ENCODE assay signal across 9 mouse cellular contexts in the genomic region with DNA sequence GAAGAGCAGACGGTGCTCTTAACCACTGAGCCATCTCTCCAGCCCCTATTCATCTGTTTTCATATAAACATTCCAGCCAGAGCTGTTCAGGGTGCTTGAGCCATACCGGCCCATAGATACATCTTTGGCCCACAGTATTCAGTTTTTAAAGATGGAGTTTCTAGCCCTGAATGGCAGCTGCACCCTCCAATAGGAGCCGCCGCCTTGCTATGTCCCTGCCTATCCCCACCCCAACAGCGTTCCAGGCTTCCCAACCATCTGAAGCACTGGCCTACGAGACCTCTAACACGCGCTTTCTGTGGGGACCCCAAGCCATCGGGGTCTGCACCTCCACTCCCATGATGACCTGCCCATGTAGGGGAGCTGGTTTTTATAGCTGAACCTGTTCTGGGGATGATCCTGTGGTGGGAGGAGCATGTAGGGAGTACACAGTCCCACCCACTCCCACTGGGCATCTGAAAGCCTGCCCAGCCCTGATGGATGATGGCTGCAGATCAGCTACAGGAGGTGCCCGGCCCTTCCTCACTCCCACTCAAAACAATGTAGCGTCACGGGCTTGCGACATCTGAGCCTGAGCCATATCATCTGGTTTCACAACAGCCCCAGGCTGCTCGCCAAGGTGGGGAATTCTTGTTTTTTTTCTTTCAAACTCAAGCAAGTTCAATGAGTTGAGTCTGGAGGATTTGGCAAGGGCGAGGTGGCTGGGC. TPM values are rescaled to one million over a fixed set of nuclear protein-coding genes. Genes with fewer than 3 reads are reported as not detected.
DNase-seq lines count a peak whose midpoint lies in the region; ATAC-seq and TF ChIP-seq lines count a peak whose summit lies in the region.
"Had no signal": no experiment of that assay in that cellular context is flagged by ENCODE, and none has a peak within 500 bp of the region (broad histone marks: within the 10 kb centered on the region; RNA-seq: fewer than 3 reads in every experiment).

No protein-coding gene starts in this region.

- H3K4me3 ChIP-seq in liver, postnatal 0 days (ENCODE audit: low read depth, low read length) = no peak overlapping the region
- H3K4me3 ChIP-seq in liver, embryonic 12.5 days = no peak overlapping the region
- no peak overlapping the region for H3K4me3 ChIP-seq in heart, embryonic 16.5 days (ENCODE audit: low read length)
- H3K4me3 ChIP-seq in lung, embryonic 16.5 days (ENCODE audit: low read length) = no peak overlapping the region
- H3K4me3 ChIP-seq in cerebellum, adult 2 months (replicated peaks; ENCODE audit: insufficient read depth, low read depth, low read length) = no peak overlapping the region
- H3K4me3 ChIP-seq in forebrain, embryonic 15.5 days = no peak overlapping the region

- no peak for TF ChIP-seq POLR2A in cerebellum, adult 2 months (IDR thresholded peaks at IDR 0.05; ENCODE audit: borderline replicate concordance, insufficient read depth, low read length)

- H3K36me3 ChIP-seq in liver, postnatal 0 days (replicated peaks; ENCODE audit: insufficient read depth, low read length) = no peaks in the 10 kb centered on the region
- no peaks in the 10 kb centered on the region for H3K36me3 ChIP-seq in liver, embryonic 12.5 days
- H3K36me3 ChIP-seq in heart, embryonic 16.5 days (ENCODE audit: control insufficient read depth, insufficient read depth) = peaks cover 6% of the 10 kb centered on the region; the same call in 1 of the 2 replicates
- no peaks in the 10 kb centered on the region for H3K36me3 ChIP-seq in lung, embryonic 16.5 days (ENCODE audit: control insufficient read depth, insufficient read depth, low read length)
- H3K36me3 ChIP-seq in forebrain, embryonic 15.5 days = no peaks in the 10 kb centered on the region
- H3K36me3 ChIP-seq: G1E had no signal

- no peaks in the 10 kb centered on the region for H3K27me3 ChIP-seq in liver, postnatal 0 days (ENCODE audit: insufficient read depth, low read length)
- no peaks in the 10 kb centered on the region for H3K27me3 ChIP-seq in liver, embryonic 12.5 days (replicated peaks)
- no peaks in the 10 kb centered on the region for H3K27me3 ChIP-seq in heart, embryonic 16.5 days (ENCODE audit: control insufficient read depth, insufficient read depth, low read length)
- no peaks in the 10 kb centered on the region for H3K27me3 ChIP-seq in lung, embryonic 16.5 days (ENCODE audit: control insufficient read depth, insufficient read depth, low read depth, low read length)
- H3K27me3 ChIP-seq in cerebellum, adult 2 months (ENCODE audit: control insufficient read depth, insufficient read depth, low read length) = no peaks in the 10 kb centered on the region
- H3K27me3 ChIP-seq in forebrain, embryonic 15.5 days = no peaks in the 10 kb centered on the region

- H3K27ac ChIP-seq in liver, postnatal 0 days (ENCODE audit: low read depth) = no peak overlapping the region
- H3K27ac ChIP-seq in liver, embryonic 12.5 days = no peak overlapping the region
- no peak overlapping the region for H3K27ac ChIP-seq in heart, embryonic 16.5 days (ENCODE audit: low read length)
- no peak overlapping the region for H3K27ac ChIP-seq in lung, embryonic 16.5 days (ENCODE audit: low read length)
- no peak overlapping the region for H3K27ac ChIP-seq in cerebellum, adult 2 months (ENCODE audit: insufficient read depth, low read length)
- no peak overlapping the region for H3K27ac ChIP-seq in forebrain, embryonic 15.5 days (replicated peaks)

- TF ChIP-seq CTCF in liver, postnatal 0 days (IDR thresholded peaks at IDR 0.05; ENCODE audit: low read depth) = no peak
- TF ChIP-seq CTCF in cerebellum, adult 2 months (IDR thresholded peaks at IDR 0.05; ENCODE audit: borderline replicate concordance, insufficient read depth, low read depth, low read length) = no peak

- H3K4me1 ChIP-seq in liver, postnatal 0 days (ENCODE audit: insufficient read depth) = no peaks in the 10 kb centered on the region
- H3K4me1 ChIP-seq in liver, embryonic 12.5 days = no peaks in the 10 kb centered on the region
- peaks cover 7% of the 10 kb centered on the region; the same call in 1 of the 2 replicates for H3K4me1 ChIP-seq in heart, embryonic 16.5 days (ENCODE audit: control insufficient read depth, insufficient read depth, low read length)
- H3K4me1 ChIP-seq in lung, embryonic 16.5 days (replicated peaks; ENCODE audit: control insufficient read depth, insufficient read depth, low read length) = no peaks in the 10 kb centered on the region
- H3K4me1 ChIP-seq in cerebellum, adult 2 months (ENCODE audit: control insufficient read depth, insufficient read depth, low read length) = peaks cover 2% of the 10 kb centered on the region; the same call in 1 of the 2 replicates
- H3K4me1 ChIP-seq in forebrain, embryonic 15.5 days = no peaks in the 10 kb centered on the region

- ATAC-seq in liver, postnatal 0 days = peak; percentile 89
- ATAC-seq in liver, embryonic 12.5 days = no peak
- ATAC-seq in heart, embryonic 16.5 days (replicated peaks; ENCODE audit: extremely low read depth, insufficient read depth, low FRiP score) = 0 out of 2 replicates have a peak, but pooled peaks have one; percentile 39
- ATAC-seq in lung, embryonic 16.5 days (ENCODE audit: low read depth) = peak; percentile 93
- ATAC-seq in forebrain, embryonic 15.5 days (replicated peaks) = no peak

- H3K4me2 ChIP-seq in liver, postnatal 0 days (ENCODE audit: low read depth, low read length) = no peak overlapping the region
- H3K4me2 ChIP-seq in liver, embryonic 12.5 days = no peak overlapping the region
- no peak overlapping the region for H3K4me2 ChIP-seq in heart, embryonic 16.5 days (ENCODE audit: low read depth, low read length)
- H3K4me2 ChIP-seq in lung, embryonic 16.5 days (ENCODE audit: low read depth, low read length) = no peak overlapping the region
- no peak overlapping the region for H3K4me2 ChIP-seq in forebrain, embryonic 15.5 days (replicated peaks)

- 66% methylated on average over 15 of the region's 15 CpGs for WGBS in liver, postnatal 0 days (ENCODE audit: insufficient replicate concordance)
- 81% methylated on average over 15 of the region's 15 CpGs for WGBS in liver, embryonic 12.5 days (ENCODE audit: insufficient replicate concordance)
- 77% methylated on average over 15 of the region's 15 CpGs for WGBS in heart, embryonic 16.5 days
- WGBS in lung, embryonic 16.5 days = 64% methylated on average over 15 of the region's 15 CpGs
- 72% methylated on average over 15 of the region's 15 CpGs for WGBS in cerebellum, adult 2 months
- WGBS in forebrain, embryonic 15.5 days = 90% methylated on average over 15 of the region's 15 CpGs

- no peaks in the 10 kb centered on the region for H3K9me3 ChIP-seq in liver, postnatal 0 days (ENCODE audit: low read length)
- no peaks in the 10 kb centered on the region for H3K9me3 ChIP-seq in liver, embryonic 12.5 days (replicated peaks)
- H3K9me3 ChIP-seq in heart, embryonic 16.5 days (replicated peaks; ENCODE audit: control insufficient read depth, low read length) = no peaks in the 10 kb centered on the region
- H3K9me3 ChIP-seq in lung, embryonic 16.5 days (ENCODE audit: control insufficient read depth, low read length) = no peaks in the 10 kb centered on the region
- H3K9me3 ChIP-seq in forebrain, embryonic 15.5 days = no peaks in the 10 kb centered on the region

- DNase-seq in liver, postnatal 0 days = peak; percentile 73
- DNase-seq in urinary bladder, postnatal 10 days (ENCODE audit: low spot score) = peak; percentile 23
- no peak for DNase-seq in cerebellum, adult 2 months
- DNase-seq in thymus, postnatal 25 days = no peak

- H3K9ac ChIP-seq in liver, postnatal 0 days (replicated peaks) = no peak overlapping the region
- no peak overlapping the region for H3K9ac ChIP-seq in liver, embryonic 12.5 days
- no peak overlapping the region for H3K9ac ChIP-seq in heart, embryonic 16.5 days (ENCODE audit: low read length)
- no peak overlapping the region for H3K9ac ChIP-seq in lung, embryonic 16.5 days (ENCODE audit: low read length)
- no peak overlapping the region for H3K9ac ChIP-seq in forebrain, embryonic 15.5 days (replicated peaks)

- TF ChIP-seq EP300 in liver, postnatal 0 days (IDR thresholded peaks at IDR 0.05; ENCODE audit: low read depth) = peak; percentile 54

RNA-seq across cellular contexts. Expression of gene Sulf2, which starts 39.7 kb away (rescaled TPM):
- polyA plus RNA-seq in liver, postnatal 0 days (2015; fragmentation: Nextera tagmentation; extraction: Ambion mirVana) = 1.6 and 1.8 TPM in 2 replicates
- polyA plus RNA-seq in liver, embryonic 12.5 days (2016; fragmentation: Nextera tagmentation; extraction: Ambion mirVana) = 7.5 and 11.8 TPM in 2 replicates
- 61.8 and 73.3 TPM in 2 replicates for polyA plus RNA-seq in heart, embryonic 16.5 days (2015; fragmentation: Nextera tagmentation; extraction: Ambion mirVana)
- 23.8 and 28.2 TPM in 2 replicates for polyA plus RNA-seq in lung, embryonic 16.5 days (2015; fragmentation: Nextera tagmentation; extraction: Ambion mirVana)
- 39.2 and 40.0 TPM in 2 replicates for polyA plus RNA-seq in cerebellum, adult 2 months (2012; rRNA removed)
- 30.3 and 36.0 TPM in 2 replicates for polyA plus RNA-seq in forebrain, embryonic 15.5 days (2015; fragmentation: Nextera tagmentation; extraction: Ambion mirVana)
- polyA plus RNA-seq: G1E had no signal

Comparison
In these comparisons a context has a peak if more than half of its experiments do, and no peak if none do; other contexts are left out.
1. ATAC-seq: peak in liver, postnatal 0 days (single experiment), heart, embryonic 16.5 days (single experiment) and lung, embryonic 16.5 days (single experiment); none in liver, embryonic 12.5 days (single experiment) and forebrain, embryonic 15.5 days (single experiment).
2. DNase-seq: peak in liver, postnatal 0 days (single experiment) and urinary bladder, postnatal 10 days (single experiment); none in cerebellum, adult 2 months (0 of 2) and thymus, postnatal 25 days (single experiment).